ENCODE assay signal across 9 mouse cellular contexts in the genomic region with DNA sequence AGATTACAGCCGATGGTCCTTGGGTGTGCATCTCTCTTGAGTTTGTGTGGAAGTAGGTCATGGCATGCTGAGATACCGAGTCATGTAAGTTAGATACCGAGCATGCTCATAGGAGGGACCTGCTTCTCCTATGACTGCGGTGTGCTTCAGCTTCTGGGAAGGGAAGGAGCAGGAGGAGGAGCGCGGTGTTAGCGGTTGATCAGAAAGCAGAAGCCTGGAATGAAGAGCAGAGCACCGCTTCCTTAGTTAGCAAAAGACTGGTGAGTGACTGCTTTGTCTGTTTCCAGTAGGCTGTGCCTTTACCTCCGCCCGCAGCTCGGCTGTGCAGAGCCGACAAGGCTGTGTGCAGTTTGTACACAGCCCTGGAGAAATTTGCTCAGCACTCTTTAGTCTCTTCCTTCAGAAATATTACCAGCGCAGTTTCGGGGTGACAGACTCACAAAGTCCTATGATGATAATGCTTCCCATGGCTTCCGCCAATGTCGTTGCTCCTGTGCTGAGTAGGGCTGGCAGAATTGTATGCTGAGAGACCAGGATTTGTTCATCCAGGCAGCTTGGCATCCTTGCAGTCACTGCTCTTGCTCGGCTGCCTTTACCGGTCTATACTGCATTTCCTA.
DNase-seq lines count a peak whose midpoint lies in the region; ATAC-seq and TF ChIP-seq lines count a peak whose summit lies in the region.
"Had no signal": no experiment of that assay in that cellular context is flagged by ENCODE, and none has a peak within 500 bp of the region (broad histone marks: within the 10 kb centered on the region; RNA-seq: fewer than 3 reads in every experiment).

No protein-coding gene starts in this region.

- 0 out of 2 replicates have a peak overlapping the region, but pooled peaks have one; percentile 5 for H3K27ac ChIP-seq in forebrain, embryonic 13.5 days
- no peak overlapping the region for H3K27ac ChIP-seq in forebrain, embryonic 11.5 days (ENCODE audit: low read depth, low read length)
- no peak overlapping the region for H3K27ac ChIP-seq in lung, postnatal 0 days (ENCODE audit: low read length)
- H3K27ac ChIP-seq in limb, embryonic 13.5 days, result peak overlapping the region; percentile 22; the same call in 1 of the 2 replicates
- H3K27ac ChIP-seq: embryonic facial prominence, embryonic 15.5 days had no signal

- no peaks in the 10 kb centered on the region for H3K27me3 ChIP-seq in forebrain, embryonic 13.5 days
- H3K27me3 ChIP-seq in forebrain, embryonic 11.5 days (ENCODE audit: control insufficient read depth, insufficient read depth, low read length), result no peaks in the 10 kb centered on the region
- H3K27me3 ChIP-seq in lung, postnatal 0 days (replicated peaks; ENCODE audit: insufficient read depth, low read length), result no peaks in the 10 kb centered on the region
- no peaks in the 10 kb centered on the region for H3K27me3 ChIP-seq in limb, embryonic 13.5 days
- H3K27me3 ChIP-seq: embryonic facial prominence, embryonic 15.5 days had no signal

- no peak for TF ChIP-seq EP300 in lung, postnatal 0 days (IDR thresholded peaks at IDR 0.05)

- TF ChIP-seq CTCF in lung, postnatal 0 days (IDR thresholded peaks at IDR 0.05), result no peak

- H3K9me3 ChIP-seq in forebrain, embryonic 13.5 days (replicated peaks), result no peaks in the 10 kb centered on the region
- no peaks in the 10 kb centered on the region for H3K9me3 ChIP-seq in forebrain, embryonic 11.5 days (ENCODE audit: control insufficient read depth, low read length)
- H3K9me3 ChIP-seq in lung, postnatal 0 days (ENCODE audit: low read length), result no peaks in the 10 kb centered on the region
- no peaks in the 10 kb centered on the region for H3K9me3 ChIP-seq in limb, embryonic 13.5 days
- H3K9me3 ChIP-seq: embryonic facial prominence, embryonic 15.5 days had no signal

- H3K4me3 ChIP-seq in forebrain, embryonic 13.5 days, result no peak overlapping the region
- no peak overlapping the region for H3K4me3 ChIP-seq in forebrain, embryonic 11.5 days (ENCODE audit: low read depth, low read length)
- H3K4me3 ChIP-seq in lung, postnatal 0 days (ENCODE audit: low read depth, low read length), result no peak overlapping the region
- no peak overlapping the region for H3K4me3 ChIP-seq in limb, embryonic 13.5 days
- H3K4me3 ChIP-seq: embryonic facial prominence, embryonic 15.5 days had no signal

- no peak overlapping the region for H3K4me2 ChIP-seq in forebrain, embryonic 13.5 days
- no peak overlapping the region for H3K4me2 ChIP-seq in forebrain, embryonic 11.5 days (ENCODE audit: low read depth, low read length, severe bottlenecking)
- H3K4me2 ChIP-seq in lung, postnatal 0 days (replicated peaks; ENCODE audit: low read depth, low read length), result peak overlapping the region; percentile 30
- no peak overlapping the region; the same call in 1 of the 2 replicates for H3K4me2 ChIP-seq in limb, embryonic 13.5 days (replicated peaks)
- H3K4me2 ChIP-seq: embryonic facial prominence, embryonic 15.5 days had no signal

- ATAC-seq in forebrain, embryonic 13.5 days, result peak; percentile 39
- no peak for ATAC-seq in forebrain, embryonic 11.5 days (replicated peaks; ENCODE audit: low FRiP score)
- no peak for ATAC-seq in lung, postnatal 0 days
- 0 out of 2 replicates have a peak, but pooled peaks have one; percentile 33 for ATAC-seq in limb, embryonic 13.5 days (ENCODE audit: low FRiP score, low read depth)

- 76% methylated on average over 18 of the region's 18 CpGs for WGBS in forebrain, embryonic 13.5 days
- WGBS in forebrain, embryonic 11.5 days, result 86% methylated on average over 18 of the region's 18 CpGs
- WGBS in lung, postnatal 0 days, result 59% methylated on average over 18 of the region's 18 CpGs
- WGBS in limb, embryonic 13.5 days, result 76% methylated on average over 18 of the region's 18 CpGs

- H3K9ac ChIP-seq in forebrain, embryonic 13.5 days, result no peak overlapping the region
- no peak overlapping the region for H3K9ac ChIP-seq in forebrain, embryonic 11.5 days (ENCODE audit: low read length)
- H3K9ac ChIP-seq in lung, postnatal 0 days (replicated peaks; ENCODE audit: low read depth), result no peak overlapping the region
- H3K9ac ChIP-seq in limb, embryonic 13.5 days, result no peak overlapping the region
- H3K9ac ChIP-seq: embryonic facial prominence, embryonic 15.5 days had no signal

- H3K4me1 ChIP-seq in forebrain, embryonic 13.5 days, result peaks cover 14% of the 10 kb centered on the region; the same call in 1 of the 2 replicates
- no peaks in the 10 kb centered on the region for H3K4me1 ChIP-seq in forebrain, embryonic 11.5 days (replicated peaks; ENCODE audit: control insufficient read depth, insufficient read depth, low read length)
- H3K4me1 ChIP-seq in lung, postnatal 0 days (ENCODE audit: insufficient read depth, low read depth, low read length), result peaks cover 9% of the 10 kb centered on the region; the same call in 1 of the 2 replicates
- peaks cover 35% of the 10 kb centered on the region for H3K4me1 ChIP-seq in limb, embryonic 13.5 days

- DNase-seq in forebrain, embryonic 11.5 days (ENCODE audit: low spot score), result no peak
- no peak for DNase-seq in lung, postnatal 0 days (ENCODE audit: low spot score)
- DNase-seq in lung, postnatal 14 days, result no peak
- peak; percentile 62 for DNase-seq in telencephalon, adult 2 months (ENCODE audit: low read depth, low spot score)
- no peak for DNase-seq in urinary bladder, postnatal 4 days (ENCODE audit: low spot score in 2 of 2)
- DNase-seq in adrenal gland, postnatal 10 days, result no peak

- no peaks in the 10 kb centered on the region; the same call in 1 of the 2 replicates for H3K36me3 ChIP-seq in forebrain, embryonic 13.5 days (ENCODE audit: poor library complexity, severe bottlenecking)
- no peaks in the 10 kb centered on the region for H3K36me3 ChIP-seq in forebrain, embryonic 11.5 days (ENCODE audit: control insufficient read depth, insufficient read depth, low read length)
- H3K36me3 ChIP-seq in lung, postnatal 0 days (ENCODE audit: insufficient read depth, low read length), result no peaks in the 10 kb centered on the region
- no peaks in the 10 kb centered on the region for H3K36me3 ChIP-seq in limb, embryonic 13.5 days
- H3K36me3 ChIP-seq: embryonic facial prominence, embryonic 15.5 days had no signal

Comparison
In these comparisons a context has a peak if more than half of its experiments do, and no peak if none do; other contexts are left out.
1. ATAC-seq: peak in forebrain, embryonic 13.5 days (single experiment) and limb, embryonic 13.5 days (single experiment); none in forebrain, embryonic 11.5 days (single experiment) and lung, postnatal 0 days (single experiment).
2. H3K27ac ChIP-seq: peak in forebrain, embryonic 13.5 days (single experiment) and limb, embryonic 13.5 days (single experiment); none in forebrain, embryonic 11.5 days (single experiment) and lung, postnatal 0 days (single experiment).